Mouse (Mus musculus) brown adipose tissue, adult 24 weeks (tissue): ENCODE results near the gene Iqcf3. TPM values are rescaled to one million over a fixed set of nuclear protein-coding genes. Genes with fewer than 3 reads are reported as not detected.
A peak's percentile ranks its signal among the peaks of the same experiment; 100 is the strongest.

Experiments
- H3K27ac ChIP-seq: fragments of 200-500 bp; replicated peaks from 2 replicates; pipeline ENCODE4 v1.5.1; 2012; ENCODE audit warnings: low read depth, mild to moderate bottlenecking, low read length
- H3K4me1 ChIP-seq: fragments of 200-500 bp; 2 replicates; pipeline ENCODE4 v1.6.1; 2012; ENCODE audit warnings: low read length, mixed read lengths; ENCODE audit not compliant: control insufficient read depth, insufficient read depth, insufficient read length
- H3K4me3 ChIP-seq: fragments of 200-500 bp; 2 replicates; pipeline ENCODE4 v1.5.1; 2012; ENCODE audit warnings: low read depth, mild to moderate bottlenecking, low read length, moderate library complexity; ENCODE audit not compliant: insufficient read depth
- polyA plus RNA-seq: library from polyadenylated mRNA; stranded (reverse); fragments of >200 nt; gene quantifications from 2 replicates; pipeline ENCODE4 v1.2.4, GENCODE M21; 2012; ENCODE audit not compliant: missing spikeins, insufficient read depth, insufficient read length

Gene Iqcf3
- polyA plus RNA-seq, 1 experiment: not detected

GRCm38 (mm10) chr9:106457920-106458319 lies 103.5 kb downstream of the Iqcf3 start:
- no peak overlapping the region for H3K27ac ChIP-seq

GRCm38 (mm10) chr9:106457163-106457559 lies 104.3 kb downstream of the Iqcf3 start:
- Histone ChIP-seq H3K4me1 (no peaks in the 10 kb centered on the region), H3K4me3 (no peak overlapping the region), H3K27ac (no peak overlapping the region)

More at GRCm38 (mm10) chr9:106457920-106458319, 103.5 kb downstream of the Iqcf3 start:
- H3K4me1 ChIP-seq: no peaks in the 10 kb centered on the region
- H3K4me3 ChIP-seq: no peak overlapping the region

GRCm38 (mm10) chr9:106456325-106457162 lies 104.9 kb downstream of the Iqcf3 start:
- H3K4me3 ChIP-seq: no peak overlapping the region
- no peak overlapping the region for H3K27ac ChIP-seq
- no peaks in the 10 kb centered on the region for H3K4me1 ChIP-seq

GRCm38 (mm10) chr9:106454888-106455681 lies 106.3 kb downstream of the Iqcf3 start:
- no peaks in the 10 kb centered on the region; the same call in 1 of the 2 replicates for H3K4me1 ChIP-seq
- H3K27ac ChIP-seq: no peak overlapping the region
- H3K4me3 ChIP-seq: peak overlapping the region; percentile 70

- Histone ChIP-seq H3K27ac (no peak overlapping the region), H3K4me3 (peak overlapping the region; percentile 70), H3K4me1 (peaks cover 2% of the 10 kb centered on the region; the same call in 1 of the 2 replicates)
Measured at GRCm38 (mm10) chr9:106454071-106454761, 107.2 kb downstream of the Iqcf3 start.

- H3K4me1 ChIP-seq: peaks cover 2% of the 10 kb centered on the region; the same call in 1 of the 2 replicates
- peak within 1 kb of the TSS; percentile 70 for H3K4me3 ChIP-seq
- peak within 1 kb of the TSS; percentile 85 for H3K27ac ChIP-seq
Measured at GRCm38 (mm10) chr9:106453271-106454070, 108.0 kb downstream of the Iqcf3 start, which contains the start of gene Pcbp4. TSS of gene Pcbp4 (plus strand) at chr9:106453291.

Other genes with a start within 250 kb of the Iqcf3 start
- gene Dusp7, start 193.0 kb downstream of the Iqcf3 start, polyA plus RNA-seq: 17.5 and 21.8 TPM in 2 replicates
- 143 and 152 TPM in 2 replicates for gene Rpl29, start 132.2 kb downstream of the Iqcf3 start, polyA plus RNA-seq
- 3.6 and 6.1 TPM in 2 replicates for gene Acy1, start 123.3 kb downstream of the Iqcf3 start, polyA plus RNA-seq
- gene Abhd14b, start 114.2 kb downstream of the Iqcf3 start, polyA plus RNA-seq: 21.5 and 26.4 TPM in 2 replicates
- gene Abhd14a, start 114.0 kb downstream of the Iqcf3 start, polyA plus RNA-seq: 12.8 and 12.9 TPM in 2 replicates
- 12.8 and 14.5 TPM in 2 replicates for gene Pcbp4, start 108.3 kb downstream of the Iqcf3 start, polyA plus RNA-seq
- gene Gpr62, start 95.7 kb downstream of the Iqcf3 start, polyA plus RNA-seq: not detected in 2 replicates
- gene Rrp9, start 85.7 kb downstream of the Iqcf3 start, polyA plus RNA-seq: 15.1 and 15.9 TPM in 2 replicates
- 45.8 and 46.8 TPM in 2 replicates for gene Parp3, start 84.7 kb downstream of the Iqcf3 start, polyA plus RNA-seq
- gene Iqcf1, start 61.7 kb downstream of the Iqcf3 start, polyA plus RNA-seq: not detected in 2 replicates
- not detected in 2 replicates for gene Iqcf5, start 47.1 kb downstream of the Iqcf3 start, polyA plus RNA-seq
- not detected in 2 replicates for gene Iqcf4, start 9.4 kb upstream of the Iqcf3 start, polyA plus RNA-seq
- gene Iqcf6, start 65.0 kb upstream of the Iqcf3 start, polyA plus RNA-seq: not detected in 2 replicates
- gene Grm2, start 94.5 kb upstream of the Iqcf3 start, polyA plus RNA-seq: not detected in 2 replicates
- 61.1 and 85.1 TPM in 2 replicates for gene Tex264, start 124.3 kb upstream of the Iqcf3 start, polyA plus RNA-seq
- gene Rad54l2, start 227.6 kb upstream of the Iqcf3 start, polyA plus RNA-seq: 4.6 and 7.1 TPM in 2 replicates